Mouse (Mus musculus): ENCODE results near the gene Nfu1.
"Not testable (repeated sequence)": the region's sequence is repeated elsewhere in the genome, so short reads cannot be mapped to it uniquely, and the experiment has no call there.

The Nfu1 gene

DNA sequence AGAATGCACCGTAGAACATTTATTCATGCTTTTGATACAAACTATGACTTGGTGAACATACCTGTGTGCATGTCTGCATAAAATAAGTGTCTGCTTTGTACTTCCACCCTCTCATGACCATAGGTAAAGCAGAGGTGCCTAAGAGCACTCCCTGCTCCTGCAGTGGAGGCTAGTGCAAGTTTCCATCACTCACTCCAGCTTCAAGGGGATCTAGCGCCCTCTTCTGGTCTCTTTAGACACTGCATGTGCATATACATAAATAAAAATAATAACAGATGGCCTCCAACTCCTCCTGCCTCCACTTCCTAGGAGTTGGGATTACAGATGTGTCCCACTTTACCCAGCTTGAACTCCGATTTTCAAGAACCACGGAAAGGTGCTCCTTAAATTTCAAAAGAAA is 7.9 kb downstream of the Nfu1 start:
- in situ Hi-C loops (cut with MboI; ENCODE audit: unreplicated experiment in 2 of 2), result no loop called here

DNA sequence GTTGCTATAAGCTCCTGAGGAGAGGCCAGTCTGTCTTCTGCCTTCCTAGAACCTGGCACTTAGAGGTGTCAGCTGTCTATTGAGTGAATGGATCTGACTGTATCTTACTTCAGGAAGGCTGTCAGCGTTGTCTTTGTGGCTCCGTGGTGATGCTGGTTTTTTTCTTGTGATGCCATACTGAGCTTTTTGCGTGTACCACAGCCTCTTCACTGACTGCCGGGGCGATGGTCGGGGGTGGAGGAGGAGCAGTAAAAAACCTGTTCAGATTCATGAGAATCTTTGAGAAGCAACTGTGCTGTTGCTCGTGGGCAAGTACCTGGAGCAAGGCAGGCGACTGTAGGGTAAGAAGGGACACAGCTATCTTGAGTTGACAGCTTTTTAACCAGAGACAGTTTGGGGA is 9.8 kb downstream of the Nfu1 start:
- in situ Hi-C loops (cut with MboI; ENCODE audit: unreplicated experiment in 2 of 2), result no loop called here

DNA sequence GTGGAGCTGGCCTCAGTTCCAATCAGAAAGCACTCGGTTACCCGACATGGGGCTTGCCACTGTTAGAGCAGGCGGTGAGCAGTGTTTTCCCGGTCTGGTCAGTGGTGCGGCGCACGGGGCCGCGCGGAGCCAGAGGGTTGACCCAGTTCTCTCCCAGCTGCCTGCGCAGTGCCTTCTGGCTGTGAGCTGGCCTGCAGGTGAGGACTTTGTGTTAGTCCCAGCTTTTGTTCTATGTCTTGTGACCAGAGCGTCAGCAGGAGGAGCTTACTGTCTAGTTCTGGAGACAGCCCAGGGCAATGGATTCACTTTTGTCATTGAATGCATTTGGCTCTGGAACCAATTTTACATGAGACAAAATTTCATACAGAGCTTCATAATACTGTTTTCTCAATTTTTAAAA is 12.8 kb downstream of the Nfu1 start:
- in situ Hi-C loops (cut with MboI; ENCODE audit: unreplicated experiment in 2 of 2), result no loop called here

DNA sequence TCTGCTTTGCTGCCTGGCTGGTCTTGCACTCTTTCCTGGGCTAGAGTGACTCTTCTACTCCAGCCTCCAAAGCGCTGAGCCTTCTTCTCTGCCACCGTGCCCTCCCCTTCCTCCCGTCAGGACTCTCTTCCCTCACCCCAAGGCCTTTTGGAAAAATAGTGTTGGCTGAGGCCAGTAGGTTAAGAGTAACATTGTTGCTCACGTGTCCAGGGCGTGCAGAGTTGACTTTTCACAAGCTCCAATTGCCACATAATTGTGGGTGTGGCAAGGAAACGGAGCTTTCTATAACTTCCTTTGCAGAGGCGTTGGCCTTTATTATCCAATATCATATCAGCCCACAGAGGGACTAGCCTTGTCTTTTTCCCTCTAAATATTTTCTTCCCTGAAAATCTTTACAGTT is 17.9 kb downstream of the Nfu1 start:
- in situ Hi-C loops (cut with MboI; ENCODE audit: unreplicated experiment in 2 of 2), result no loop called here

DNA sequence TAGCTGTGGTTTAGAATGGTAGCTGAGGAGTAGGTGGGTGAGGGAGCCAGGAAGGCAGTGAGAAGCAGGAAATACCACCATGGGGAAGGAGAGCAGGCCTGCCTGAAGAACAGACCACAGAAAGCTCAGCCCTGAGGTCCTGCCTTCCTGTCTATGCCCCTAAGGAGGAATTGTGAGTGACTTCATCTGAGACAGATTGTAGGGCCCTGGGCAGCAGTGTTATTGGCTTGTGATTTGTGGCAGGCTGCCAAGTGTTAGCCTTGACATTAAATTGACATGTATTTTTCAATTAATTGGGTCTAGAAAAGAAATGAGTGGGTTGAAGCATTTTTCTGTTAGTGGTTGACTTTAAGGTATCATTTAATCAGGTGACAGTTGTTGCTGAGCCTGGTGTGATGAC is 19.8 kb downstream of the Nfu1 start:
- in situ Hi-C loops (cut with MboI; ENCODE audit: unreplicated experiment in 2 of 2), result no loop called here

DNA sequence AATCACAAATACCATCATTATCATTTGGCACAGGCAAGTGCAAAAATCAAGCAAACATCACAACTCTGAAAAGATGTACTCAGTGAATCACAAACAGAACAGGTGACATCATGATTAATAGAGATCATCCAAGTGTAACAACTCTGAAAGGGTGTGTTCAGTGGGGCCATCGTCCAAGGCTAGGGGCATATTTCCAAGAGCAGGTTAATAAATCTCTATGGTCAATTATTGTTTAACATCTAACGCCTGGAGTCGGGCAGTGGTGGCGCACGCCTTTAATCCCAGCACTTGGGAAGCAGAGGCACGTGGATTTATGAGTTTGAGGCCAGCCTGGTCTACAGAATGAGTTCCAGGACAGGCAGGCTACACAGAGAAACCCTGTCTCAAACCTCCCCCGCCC is 22.3 kb downstream of the Nfu1 start:
- in situ Hi-C loops (cut with MboI; ENCODE audit: unreplicated experiment in 2 of 2), result not testable (repeated sequence)

DNA sequence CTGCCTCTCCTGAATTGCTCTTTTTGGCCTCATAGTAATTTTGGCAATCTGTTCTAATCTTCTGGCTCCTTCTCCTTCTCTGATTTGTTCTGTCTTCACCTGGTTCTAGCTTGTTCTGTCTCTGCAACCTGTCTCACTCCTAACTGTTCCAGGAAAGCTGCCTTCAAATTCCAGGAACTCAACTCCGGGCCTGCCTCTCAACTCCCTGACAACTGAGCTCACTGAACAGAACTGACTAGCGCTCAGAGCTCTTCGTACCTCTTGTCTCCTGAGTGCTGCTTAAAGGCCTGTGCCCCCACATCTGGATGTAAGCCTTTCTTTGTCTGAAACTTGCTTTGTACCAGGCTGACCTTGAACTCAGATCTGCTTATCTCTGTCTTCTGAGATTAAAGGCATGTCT is 23.4 kb downstream of the Nfu1 start:
- in situ Hi-C loops (cut with MboI; ENCODE audit: unreplicated experiment in 2 of 2), result no loop called here

DNA sequence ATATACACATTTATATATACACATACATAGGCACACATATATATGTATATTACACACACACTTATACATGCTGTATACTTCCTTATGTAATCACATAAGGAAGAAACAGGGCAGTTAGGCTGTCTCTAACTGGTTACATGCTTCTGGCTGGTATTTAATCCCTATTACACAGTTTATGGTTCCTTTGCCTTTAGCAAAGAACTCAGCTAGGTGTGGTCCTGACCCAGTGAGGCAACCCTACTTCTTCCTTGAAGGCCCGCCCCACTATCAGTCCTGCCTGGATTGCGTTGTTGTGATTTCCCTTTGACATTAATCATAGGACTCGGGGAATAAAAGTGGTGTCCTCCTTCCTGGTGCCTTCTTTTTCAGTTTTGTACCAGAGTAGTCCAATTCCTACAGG is 25.4 kb downstream of the Nfu1 start:
- in situ Hi-C loops (cut with MboI; ENCODE audit: unreplicated experiment in 2 of 2), result no loop called here

DNA sequence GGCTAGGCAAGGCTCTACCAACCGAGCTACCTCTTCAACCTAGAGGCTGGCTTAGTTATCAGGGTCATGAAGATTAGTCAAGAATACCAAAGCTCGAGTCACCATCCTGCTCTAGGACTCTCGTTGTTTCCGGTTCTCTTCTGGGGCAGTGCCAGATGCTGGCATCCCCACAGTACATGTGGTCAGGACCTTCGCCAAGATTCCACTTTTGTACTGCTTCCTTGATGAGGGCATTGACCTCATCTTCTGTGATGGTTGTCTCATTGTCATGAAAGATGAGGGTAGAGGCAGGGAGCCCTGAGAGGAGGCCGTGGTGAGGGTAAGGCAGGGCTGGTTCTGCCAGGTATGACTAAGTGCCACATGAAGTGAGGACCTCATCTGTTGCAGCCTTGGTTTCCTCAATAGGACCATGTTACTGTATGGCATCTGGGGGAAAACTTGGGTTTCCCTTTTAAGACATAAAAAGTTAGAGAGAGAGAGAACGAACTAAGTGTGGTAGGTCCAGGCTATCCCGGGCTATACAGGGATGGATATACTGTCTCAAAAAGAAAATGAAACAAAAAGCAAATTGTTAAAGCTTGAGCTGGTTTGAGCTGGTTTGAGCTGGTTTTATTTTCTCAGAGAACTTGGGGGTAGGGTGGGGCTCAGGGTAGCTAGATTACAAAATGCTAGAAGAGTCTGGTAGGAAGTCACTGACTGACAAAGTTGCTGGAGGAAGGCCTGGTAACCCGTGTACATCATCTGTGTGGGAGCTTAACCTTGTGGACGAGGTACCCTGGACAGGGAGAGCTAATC is 29.0 kb downstream of the Nfu1 start:
- in situ Hi-C loops (cut with MboI; ENCODE audit: unreplicated experiment in 2 of 2), result no loop called here

DNA sequence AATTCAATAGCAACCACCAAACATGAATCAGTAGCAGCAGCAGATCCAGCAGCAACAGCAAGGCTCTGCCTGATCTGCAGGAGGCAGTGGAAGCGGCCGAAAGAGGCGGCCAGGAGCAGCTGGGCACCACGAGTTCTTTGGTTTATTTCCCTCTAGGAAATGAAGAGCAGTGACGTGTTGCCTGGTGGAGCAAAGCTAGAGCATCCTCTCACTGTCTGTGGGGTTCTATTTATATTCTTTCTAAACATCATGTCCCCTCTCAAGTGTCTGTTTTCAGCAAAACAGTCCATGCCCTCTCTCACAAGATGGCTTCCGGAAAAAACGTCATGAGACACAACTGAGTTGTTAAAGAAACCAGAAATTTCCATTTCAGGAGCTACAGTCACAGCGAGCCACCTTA is 30.1 kb downstream of the Nfu1 start:
- in situ Hi-C loops (cut with MboI; ENCODE audit: unreplicated experiment in 2 of 2), result no loop called here

DNA sequence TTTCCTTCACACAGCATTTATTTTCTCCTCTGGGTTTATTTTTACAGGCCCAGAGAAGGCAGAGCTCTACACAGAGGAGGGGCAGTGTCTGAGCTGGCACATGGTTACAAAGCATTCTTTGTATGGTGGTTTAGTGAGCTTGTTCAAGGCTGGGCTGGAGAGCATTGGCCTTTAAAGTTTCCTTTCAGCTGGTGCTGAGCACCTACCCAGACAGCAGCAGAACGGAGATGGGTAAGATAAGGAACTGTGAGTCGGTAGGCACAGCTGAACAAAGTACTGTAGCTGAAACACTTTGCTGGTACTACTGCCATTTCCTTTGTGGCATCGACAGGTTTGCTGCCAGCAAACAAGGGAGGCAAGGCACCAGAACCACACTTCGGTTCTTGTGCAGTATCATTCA is 31.9 kb downstream of the Nfu1 start:
- in situ Hi-C loops (cut with MboI; ENCODE audit: unreplicated experiment in 2 of 2), result no loop called here

DNA sequence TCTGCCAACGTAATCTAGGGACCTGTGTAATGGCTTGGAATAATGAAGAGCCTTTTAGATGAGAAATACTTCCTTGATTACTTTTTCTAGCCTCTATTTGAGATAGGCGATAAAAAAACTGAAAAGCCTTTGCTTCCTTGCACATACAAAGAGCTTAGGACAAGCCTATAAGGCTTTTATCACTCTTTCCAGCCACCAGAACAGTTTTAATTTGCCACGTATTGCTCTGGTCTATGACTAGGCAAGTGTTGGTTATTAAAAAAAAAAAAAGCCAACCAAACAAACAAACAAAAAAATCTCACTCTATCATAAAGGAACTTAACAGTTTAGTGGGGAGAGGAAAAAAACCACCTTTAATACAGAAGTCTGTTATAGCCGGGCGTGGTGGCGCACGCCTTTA is 32.4 kb downstream of the Nfu1 start:
- in situ Hi-C loops (cut with MboI; ENCODE audit: unreplicated experiment in 2 of 2), result no loop called here

DNA sequence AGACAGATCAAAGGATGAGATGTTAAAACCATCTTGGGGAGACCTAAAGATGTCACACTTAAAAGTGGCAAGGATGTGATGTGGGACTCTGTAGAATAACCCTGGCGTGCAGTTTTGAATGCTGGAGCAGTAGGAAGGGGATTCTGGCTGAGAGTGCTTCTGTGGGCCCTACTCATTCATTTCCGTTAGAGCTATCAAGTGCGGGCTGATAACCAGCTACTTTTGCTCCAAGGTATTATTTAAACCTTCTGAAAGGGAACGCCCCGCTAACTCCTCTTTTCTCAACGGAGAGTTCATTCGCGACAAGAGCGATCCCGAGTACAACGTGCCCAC is 32.9 kb downstream of the Nfu1 start:
- in situ Hi-C loops (cut with MboI; ENCODE audit: unreplicated experiment in 2 of 2), result no loop called here

DNA sequence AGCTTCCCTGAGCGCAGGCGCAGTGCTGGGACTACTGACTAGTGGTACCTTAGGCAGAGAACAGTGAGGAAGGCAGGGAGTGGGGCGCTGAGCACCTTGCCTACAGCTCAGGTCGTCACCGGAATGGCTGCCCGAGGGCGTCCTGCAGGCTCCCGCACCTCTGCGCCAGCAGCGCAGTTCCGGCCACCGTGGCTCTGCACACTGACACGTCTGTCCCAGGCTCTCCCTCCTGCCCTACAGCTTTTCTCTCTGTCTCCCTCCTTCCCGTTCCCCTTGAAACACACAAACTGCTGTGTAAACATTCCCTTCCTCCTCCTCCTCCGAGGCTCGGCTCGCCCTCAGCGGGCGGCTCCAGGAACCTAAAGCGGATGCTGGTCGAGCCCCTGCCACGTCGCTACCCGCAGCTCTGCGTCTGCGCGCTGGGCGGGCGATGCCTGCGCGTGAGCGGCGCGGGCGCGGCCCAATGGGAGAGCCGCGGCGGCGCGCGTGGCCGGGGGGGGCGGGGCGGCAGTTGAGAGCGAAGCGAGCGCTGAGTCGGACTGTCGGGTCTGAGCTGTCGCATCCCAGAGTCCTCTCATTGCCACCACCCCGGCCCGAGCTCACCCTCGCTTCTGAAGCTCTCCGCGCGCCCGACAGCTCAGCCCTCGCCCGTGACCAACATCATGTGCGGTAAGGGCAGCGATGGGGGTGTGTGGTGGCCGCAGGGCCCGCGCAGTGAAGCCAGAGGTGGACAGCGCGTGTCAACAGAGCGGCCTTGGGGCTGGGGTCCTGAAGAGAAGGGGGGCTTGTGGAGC is 33.5 kb downstream of the Nfu1 start, which contains the start of gene Gfpt1:
TSS of gene Gfpt1 (plus strand) at position 510 of the 794 bp plus-strand sequence.
- in situ Hi-C loops (cut with MboI; ENCODE audit: unreplicated experiment in 2 of 2), result no loop called here

DNA sequence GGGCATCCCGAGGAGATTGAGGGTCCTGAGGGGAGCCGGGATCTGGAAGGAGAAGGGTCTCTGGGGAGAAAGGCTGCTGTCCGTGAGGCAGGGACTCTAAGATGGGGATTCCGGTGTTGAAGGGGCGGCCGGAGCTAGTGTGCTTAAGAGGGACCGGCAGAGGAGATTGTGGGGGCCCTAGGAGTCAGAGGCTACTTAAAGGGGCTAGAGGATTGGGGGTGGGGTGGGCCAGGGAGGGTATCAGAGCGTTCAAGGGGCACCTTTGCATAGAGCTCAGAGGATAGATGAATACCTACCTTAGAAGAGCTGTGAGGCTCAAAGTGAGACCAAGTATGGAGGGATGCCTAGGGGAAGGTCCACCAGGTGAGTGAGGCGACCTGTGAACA is 34.1 kb downstream of the Nfu1 start:
- in situ Hi-C loops (cut with MboI; ENCODE audit: unreplicated experiment in 2 of 2), result no loop called here

DNA sequence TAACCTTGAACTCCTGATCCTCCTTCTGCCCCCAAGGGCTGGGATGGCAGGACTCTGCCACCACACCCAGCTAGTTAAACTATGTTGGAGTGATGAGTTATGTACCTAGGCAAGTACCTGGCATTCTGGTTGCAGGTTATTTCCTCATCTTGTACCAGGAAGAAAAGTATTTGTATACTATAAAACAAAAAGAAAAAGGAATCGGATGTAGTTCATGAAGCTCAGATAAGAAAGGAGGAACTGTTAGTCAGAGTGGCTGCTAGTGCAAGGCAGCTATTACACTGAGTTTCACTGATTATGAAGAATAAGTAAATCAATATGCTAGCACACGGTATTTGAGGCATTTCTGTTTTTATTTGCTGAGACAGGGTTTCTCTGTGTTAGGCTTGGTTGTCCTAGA is 35.9 kb downstream of the Nfu1 start:
- in situ Hi-C loops (cut with MboI; ENCODE audit: unreplicated experiment in 2 of 2), result no loop called here

DNA sequence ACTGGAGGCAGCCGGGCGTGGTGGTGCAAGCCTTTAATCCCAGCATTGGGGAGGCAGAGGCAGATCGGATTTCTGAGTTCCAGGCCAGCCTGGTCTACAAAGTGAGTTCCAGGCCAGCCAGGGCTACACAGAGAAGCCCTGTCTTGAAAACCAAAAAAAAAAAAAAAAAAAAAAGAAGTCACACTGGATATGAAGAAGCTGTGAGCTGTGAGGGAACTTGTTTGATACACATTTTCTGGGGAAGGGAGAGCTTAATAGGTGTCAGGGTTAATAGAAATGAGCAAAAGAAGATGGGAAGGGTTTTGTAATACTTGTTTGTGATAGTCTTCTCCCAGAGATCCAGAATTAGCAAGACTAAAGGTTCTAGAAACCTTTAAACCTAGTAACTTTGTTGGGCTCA is 36.5 kb downstream of the Nfu1 start:
- in situ Hi-C loops (cut with MboI; ENCODE audit: unreplicated experiment in 2 of 2), result no loop called here

DNA sequence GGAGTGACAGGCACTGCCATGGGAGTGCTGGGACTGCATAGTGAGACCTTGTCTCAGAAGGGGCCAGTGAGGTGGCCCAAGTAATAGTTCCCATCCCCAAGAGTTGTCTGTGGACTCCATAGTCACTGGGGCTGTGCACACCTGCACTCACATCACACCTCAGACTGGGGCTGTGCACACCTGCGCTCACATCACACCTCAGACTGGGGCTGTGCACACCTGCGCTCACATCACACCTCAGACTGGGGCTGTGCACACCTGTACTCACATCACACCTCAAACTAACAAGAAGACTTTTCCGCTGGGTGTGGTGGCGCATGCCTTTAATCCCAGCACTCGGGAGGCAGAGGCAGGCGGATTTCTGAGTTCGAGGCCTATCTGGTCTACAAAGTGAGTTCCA is 39.7 kb downstream of the Nfu1 start:
- in situ Hi-C loops (cut with MboI; ENCODE audit: unreplicated experiment in 2 of 2), result not testable (repeated sequence)

DNA sequence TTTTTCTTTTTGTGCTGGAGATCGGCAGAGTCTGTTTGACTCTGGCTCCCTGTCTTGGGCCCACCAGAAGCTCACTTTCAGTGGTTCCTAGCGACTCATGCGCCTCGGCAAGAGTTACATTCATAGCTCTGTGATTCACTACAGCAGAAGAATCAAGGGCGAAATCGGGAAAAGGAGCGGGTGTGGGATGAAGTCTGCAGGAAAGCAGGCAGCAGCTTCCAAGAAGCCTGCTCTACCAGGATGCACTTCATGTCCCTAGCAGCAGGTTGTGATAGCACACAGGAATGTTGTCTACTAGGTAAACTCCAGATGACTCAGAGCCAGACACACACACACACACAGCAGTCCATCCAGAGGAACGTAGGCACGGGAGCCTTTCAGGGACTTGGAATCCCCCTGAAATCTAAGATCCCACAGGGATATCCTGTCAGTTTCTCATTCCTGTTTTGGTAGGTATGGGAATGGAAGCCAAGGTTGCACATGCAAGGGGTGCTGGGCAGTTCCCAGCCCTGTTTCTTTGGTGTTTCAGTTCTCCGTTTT is 42.9 kb downstream of the Nfu1 start:
- in situ Hi-C loops (cut with MboI; ENCODE audit: unreplicated experiment in 2 of 2), result no loop called here

DNA sequence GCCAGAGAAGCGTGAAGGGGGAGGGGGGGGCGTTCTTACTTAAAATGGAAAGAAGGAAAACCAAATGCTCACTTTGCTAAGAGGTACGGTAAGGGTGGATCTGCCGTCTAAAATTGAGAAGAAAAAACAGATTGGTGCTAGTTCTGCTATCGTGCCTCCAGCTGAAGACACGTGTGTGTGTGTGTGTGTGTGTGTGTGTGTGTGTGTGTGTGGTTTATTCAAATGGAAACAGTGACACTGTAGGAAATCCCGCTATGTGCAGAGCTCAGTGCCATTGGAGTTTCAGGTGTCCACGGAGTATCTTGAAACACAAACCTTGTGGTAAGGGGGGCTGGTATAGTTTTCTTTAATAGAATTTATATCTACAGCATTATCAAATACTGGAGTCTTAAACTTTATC is 45.2 kb downstream of the Nfu1 start:
- in situ Hi-C loops (cut with MboI; ENCODE audit: unreplicated experiment in 2 of 2), result no loop called here

DNA sequence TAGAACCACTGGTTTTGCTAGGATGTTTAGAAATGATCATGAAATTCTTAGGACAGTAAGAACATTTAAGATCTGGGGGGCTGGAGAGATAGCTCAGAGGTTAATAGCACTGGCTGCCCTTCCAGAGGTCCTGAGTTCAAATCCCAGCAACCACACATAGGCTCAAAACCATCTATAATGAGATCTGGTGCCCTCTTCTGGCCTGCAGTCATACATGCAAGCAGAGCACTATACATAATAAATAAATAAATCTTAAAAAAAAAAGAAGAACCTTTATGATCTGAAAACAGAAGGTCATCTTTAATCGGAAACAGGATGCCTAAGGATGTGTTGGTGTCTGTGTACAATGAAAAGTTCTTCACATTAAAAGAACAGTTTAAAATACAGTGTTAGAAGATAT is 50.7 kb downstream of the Nfu1 start:
- in situ Hi-C loops (cut with MboI; ENCODE audit: unreplicated experiment in 2 of 2), result no loop called here

DNA sequence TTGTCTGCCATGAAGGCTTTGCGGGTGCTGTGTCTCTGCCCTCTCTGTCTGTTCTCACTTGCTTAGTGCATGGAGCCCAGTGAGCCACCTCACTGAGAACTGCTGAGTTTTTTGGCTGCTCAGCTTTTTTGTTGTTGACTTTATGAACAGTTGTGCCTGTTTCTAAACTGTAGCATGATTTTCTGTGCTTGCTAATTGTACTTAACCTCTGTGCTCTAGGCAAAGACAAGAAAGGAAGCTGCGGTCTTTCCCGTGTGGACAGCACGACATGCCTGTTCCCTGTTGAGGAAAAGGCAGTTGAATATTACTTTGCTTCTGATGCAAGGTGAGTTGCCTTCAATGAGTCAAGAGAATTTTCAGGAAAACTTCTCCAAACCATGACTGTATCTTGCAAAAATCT is 54.5 kb downstream of the Nfu1 start:
- in situ Hi-C loops (cut with MboI; ENCODE audit: unreplicated experiment in 2 of 2), result no loop called here
